Mouse (Mus musculus) spleen, postnatal 36 days (tissue): ENCODE results near the gene Zfp607a.
"Not testable (repeated sequence)": the region's sequence is repeated elsewhere in the genome, so short reads cannot be mapped to it uniquely, and the experiment has no call there.

ENCODE experiments used
- DNase-seq, 2 experiments: peaks; one replicate each; pipeline ENCODE4 v3.0.0; 2022; ENCODE audit warnings: low spot score in 2 of 2, mixed read lengths in 1 of 2

The Zfp607a gene

GRCm38 (mm10) chr7:27857227-27857626, at the start of gene Zfp607a:
Gene Zfp607a, plus strand, starts transcription at chr7:27857527.
- DNase-seq, result no peak

GRCm38 (mm10) chr7:27818526-27819110, 38.7 kb upstream of the Zfp607a start:
- no peak for DNase-seq

- DNase-seq, result no peak
Measured at GRCm38 (mm10) chr7:27822611-27823010, 34.7 kb upstream of the Zfp607a start.

- no peak for DNase-seq
Measured at GRCm38 (mm10) chr7:27834131-27834530, 23.2 kb upstream of the Zfp607a start.

GRCm38 (mm10) chr7:27837896-27838295, 19.4 kb upstream of the Zfp607a start:
- DNase-seq, result no peak

GRCm38 (mm10) chr7:27838323-27839249, 18.7 kb upstream of the Zfp607a start, which contains the start of gene Zfp59:
Gene Zfp59, plus strand, starts transcription at chr7:27838607.
- peak; percentile 82 to 85 for DNase-seq

- no peak for DNase-seq
Measured at GRCm38 (mm10) chr7:27839596-27839995, 17.7 kb upstream of the Zfp607a start.

- DNase-seq, result no peak
Measured at GRCm38 (mm10) chr7:27840104-27840503, 17.2 kb upstream of the Zfp607a start.

GRCm38 (mm10) chr7:27859301-27860251, 2.2 kb downstream of the Zfp607a start:
- DNase-seq, result peak; percentile 3 to 6

- peak; percentile 85 for DNase-seq
Measured at GRCm38 (mm10) chr7:27860396-27861235, 3.3 kb downstream of the Zfp607a start.

- DNase-seq, result not testable (repeated sequence)
Measured at GRCm38 (mm10) chr7:27862578-27862977, 5.3 kb downstream of the Zfp607a start.

GRCm38 (mm10) chr7:27881721-27882120, 24.4 kb downstream of the Zfp607a start:
- DNase-seq, result no peak

GRCm38 (mm10) chr7:27900601-27901000, 43.3 kb downstream of the Zfp607a start:
- DNase-seq, result no peak

GRCm38 (mm10) chr7:27905061-27905848, 47.9 kb downstream of the Zfp607a start:
- DNase-seq, result no peak

- DNase-seq, result not testable (repeated sequence)
Measured at GRCm38 (mm10) chr7:27910952-27911351, 53.6 kb downstream of the Zfp607a start.

- not testable (repeated sequence) for DNase-seq
Measured at GRCm38 (mm10) chr7:27927041-27927440, 69.7 kb downstream of the Zfp607a start.

- DNase-seq, result peak; percentile 66 to 71
Measured at GRCm38 (mm10) chr7:27928818-27929695, 71.7 kb downstream of the Zfp607a start, which contains the start of gene Zfp974. Gene Zfp974, minus strand, starts transcription at chr7:27929460.
